Mouse (Mus musculus): ENCODE results near the gene Bcl2l1. TPM values are rescaled to one million over a fixed set of nuclear protein-coding genes. Genes with fewer than 3 reads are reported as not detected.
A peak's percentile ranks its signal among the peaks of the same experiment; 100 is the strongest.

Bcl2l1 gene
- total and polyA plus RNA-seq, 3 experiments = 21.3 to 80.3 (median 34.5) TPM

- Histone ChIP-seq H3K27me3 (replicated peaks) (no peaks in the 10 kb centered on the region), H3K9ac (ENCODE audit: insufficient read depth, low read depth) (peak overlapping the region; percentile 3), H3K36me3 (replicated peaks in 1 of 2; ENCODE audit: control insufficient read depth in 1 of 2, insufficient read depth in 1 of 2, low read length in 1 of 2) (peaks cover 52 to 76% of the 10 kb centered on the region in 2 experiments), H3K79me2 (replicated peaks; ENCODE audit: control insufficient read depth, extremely low read depth, insufficient read depth, poor library complexity, severe bottlenecking) (peaks cover 99% of the 10 kb centered on the region), H3K4me3 (replicated peaks in 1 of 3; ENCODE audit: low read depth in 2 of 3, low read length in 2 of 3, poor library complexity in 1 of 3) (peak overlapping the region in 1 of 3 experiments; percentile 8), H3K4me1 (ENCODE audit: control insufficient read depth in 1 of 2, insufficient read depth in 2 of 2) (peaks cover 61 to 86% of the 10 kb centered on the region in 2 experiments), H3K4me2 (ENCODE audit: insufficient read depth, low read depth, poor library complexity, severe bottlenecking) (peak overlapping the region; percentile 47; the same call in 1 of the 2 replicates), H3K9me3 (replicated peaks; ENCODE audit: low read length) (peaks cover 11% of the 10 kb centered on the region), H3K27ac (ENCODE audit: insufficient read depth, low read depth) (peak overlapping the region; percentile 85)
- dilution Hi-C loops (cut with MboI; ENCODE audit: extremely low pct_ligation_motif_present, extremely low pct_unique_long_range_greater_than_20kb, low sequenced_read_pairs) (no loop called here), in situ Hi-C loops (cut with MboI; ENCODE audit: low pct_ligation_motif_present, low pct_unique_long_range_greater_than_20kb, low sequenced_read_pairs) (loop anchor here (5.0 kb wide), 1 partner anchor 35 kb away; no protein-coding TSS in a partner anchor)
- TF ChIP-seq TBP (conservative IDR thresholded peaks at IDR 0.05; ENCODE audit: low read depth, low read length) (no peak), MAZ (IDR thresholded peaks at IDR 0.05; ENCODE audit: low read depth, low read length) (no peak), MXI1 (IDR thresholded peaks at IDR 0.05; ENCODE audit: low read depth, low read length) (peak; percentile 27; the same call in 1 of the 2 replicates), UBTF (IDR thresholded peaks at IDR 0.05; ENCODE audit: low read depth, low read length) (no peak), JUND (conservative IDR thresholded peaks at IDR 0.05; ENCODE audit: low read depth, low read length) (no peak), PAX5 (IDR thresholded peaks at IDR 0.05; ENCODE audit: low read length) (no peak), KAT2A (IDR thresholded peaks at IDR 0.05; ENCODE audit: insufficient replicate concordance, low read length) (no peak), GABPA (IDR thresholded peaks at IDR 0.05; ENCODE audit: insufficient replicate concordance, low read depth, low read length) (no peak), BHLHE40 (IDR thresholded peaks at IDR 0.05; ENCODE audit: low read depth, low read length) (peak; percentile 46), SIN3A (IDR thresholded peaks at IDR 0.05; ENCODE audit: low read length) (0 out of 2 replicates have a peak, but pooled peaks have one; percentile 41), ZC3H11A (IDR thresholded peaks at IDR 0.05; ENCODE audit: low read depth, low read length) (no peak), CTCF (conservative IDR thresholded peaks at IDR 0.05 in 1 of 2, IDR thresholded peaks at IDR 0.05 in 1 of 2; ENCODE audit: low read depth in 2 of 2, low read length in 2 of 2) (no peak), IRF4 (IDR thresholded peaks at IDR 0.05; ENCODE audit: low read depth, low read length) (no peak), ZKSCAN1 (IDR thresholded peaks at IDR 0.05; ENCODE audit: borderline replicate concordance, low read depth, low read length) (no peak), USF1 (IDR thresholded peaks at IDR 0.05; ENCODE audit: low read depth, low read length) (no peak), RAD21 (IDR thresholded peaks at IDR 0.05; ENCODE audit: low read depth, low read length) (no peak), CHD2 (IDR thresholded peaks at IDR 0.05; ENCODE audit: low read length) (no peak), TCF12 (IDR thresholded peaks at IDR 0.05; ENCODE audit: low read depth, low read length) (0 out of 2 replicates have a peak, but pooled peaks have one; percentile 50), HCFC1 (IDR thresholded peaks at IDR 0.05; ENCODE audit: low read depth, low read length) (no peak), MEF2A (IDR thresholded peaks at IDR 0.05; ENCODE audit: borderline replicate concordance, low read depth, low read length) (0 out of 2 replicates have a peak, but pooled peaks have one; percentile 2), MAFK (IDR thresholded peaks at IDR 0.05; ENCODE audit: insufficient replicate concordance, low read length) (no peak), MYC (IDR thresholded peaks at IDR 0.05; ENCODE audit: low read depth, low read length) (no peak), USF2 (conservative IDR thresholded peaks at IDR 0.05; ENCODE audit: low read depth, low read length) (no peak), ZNF384 (IDR thresholded peaks at IDR 0.05; ENCODE audit: low read depth, low read length) (no peak), MAX (IDR thresholded peaks at IDR 0.05; ENCODE audit: low read length) (no peak), ZMIZ1 (IDR thresholded peaks at IDR 0.05; ENCODE audit: low read depth, low read length) (no peak), POLR2A (IDR thresholded peaks at IDR 0.05; ENCODE audit: low read depth, low read length) (no peak), RCOR1 (conservative IDR thresholded peaks at IDR 0.05; ENCODE audit: low read depth, low read length) (no peak), NRF1 (IDR thresholded peaks at IDR 0.05; ENCODE audit: low read depth, low read length) (no peak), ETS1 (conservative IDR thresholded peaks at IDR 0.05; ENCODE audit: low read depth, low read length) (no peak), NELFE (IDR thresholded peaks at IDR 0.05; ENCODE audit: low read depth, low read length) (no peak), EP300 (IDR thresholded peaks at IDR 0.05; ENCODE audit: low read length) (0 out of 2 replicates have a peak, but pooled peaks have one; percentile 41), JUN (IDR thresholded peaks at IDR 0.05; ENCODE audit: insufficient read depth, low read depth, low read length) (no peak), CHD1 (IDR thresholded peaks at IDR 0.05; ENCODE audit: low read depth, low read length) (no peak; the same call in 1 of the 2 replicates), POLR2AphosphoS2 (IDR thresholded peaks at IDR 0.05; ENCODE audit: low read depth, low read length) (no peak), E2F4 (IDR thresholded peaks at IDR 0.05; ENCODE audit: insufficient replicate concordance, low read depth, low read length) (no peak), SMC3 (IDR thresholded peaks at IDR 0.05; ENCODE audit: low read depth, low read length) (no peak), ELF1 (IDR thresholded peaks at IDR 0.05; ENCODE audit: low read depth, low read length) (no peak)
- DNase-seq (ENCODE audit: extremely low read depth) = no peak
Measured at GRCm38 (mm10) chr2:152817596-152818291, 13.8 kb downstream of the Bcl2l1 start.

Measured in CH12.LX (cell line).